Mouse (Mus musculus): ENCODE results near the gene Pjvk.
"Not testable (repeated sequence)": the region's sequence is repeated elsewhere in the genome, so short reads cannot be mapped to it uniquely, and the experiment has no call there.

Pjvk gene

GRCm38 (mm10) chr2:76647883-76648570 is at the start of gene Pjvk, which contains the start of gene Prkra:
Pjvk (plus strand) TSS chr2:76648476.
Prkra (minus strand) TSS chr2:76648015.
- ATAC-seq (ENCODE audit: low TSS enrichment): peak; percentile 95

DNA sequence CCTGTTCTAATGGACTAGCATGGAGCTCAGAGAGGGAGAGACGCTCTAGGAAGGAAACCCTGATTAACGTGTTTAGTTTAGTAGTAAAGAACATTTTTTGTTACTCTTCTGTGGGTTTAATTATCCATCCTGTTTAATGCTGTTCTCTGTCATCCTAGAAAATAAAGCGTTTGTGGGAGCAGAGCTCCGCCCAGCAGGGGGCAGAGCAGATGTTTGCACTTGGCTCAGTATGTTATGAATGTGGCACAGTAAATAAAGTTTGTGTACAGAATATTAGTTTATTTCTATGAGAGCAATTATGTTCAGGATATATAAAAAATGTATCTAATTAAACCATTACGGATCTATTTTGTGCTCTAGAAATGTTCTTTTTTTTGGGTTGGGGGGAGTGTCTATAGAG is 49.1 kb upstream of the Pjvk start:
- no peak for ATAC-seq (ENCODE audit: low TSS enrichment)

GRCm38 (mm10) chr2:76602256-76602655 is 46.0 kb upstream of the Pjvk start:
- no peak for ATAC-seq (ENCODE audit: low TSS enrichment)

DNA sequence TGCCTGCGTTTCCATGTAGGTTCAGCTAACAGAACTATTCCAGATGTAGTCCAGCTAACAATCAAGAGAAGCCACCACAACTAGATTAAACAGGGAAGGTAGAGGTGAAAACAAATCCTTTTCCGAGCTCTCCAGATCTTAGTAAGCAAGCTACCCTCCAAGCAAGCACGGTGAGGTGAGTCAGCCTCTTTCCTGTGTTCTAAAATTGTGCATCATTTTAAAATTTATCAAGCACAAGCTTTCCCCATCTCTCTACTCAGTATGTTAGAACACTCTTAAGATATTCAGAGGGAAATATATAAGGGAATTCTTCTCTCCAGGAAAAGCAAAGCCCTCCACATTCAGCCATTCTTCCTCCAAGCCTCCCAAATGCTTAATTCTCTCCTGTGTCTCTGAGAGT is 41.6 kb upstream of the Pjvk start:
- peak; percentile 91 for ATAC-seq (ENCODE audit: low TSS enrichment)

DNA sequence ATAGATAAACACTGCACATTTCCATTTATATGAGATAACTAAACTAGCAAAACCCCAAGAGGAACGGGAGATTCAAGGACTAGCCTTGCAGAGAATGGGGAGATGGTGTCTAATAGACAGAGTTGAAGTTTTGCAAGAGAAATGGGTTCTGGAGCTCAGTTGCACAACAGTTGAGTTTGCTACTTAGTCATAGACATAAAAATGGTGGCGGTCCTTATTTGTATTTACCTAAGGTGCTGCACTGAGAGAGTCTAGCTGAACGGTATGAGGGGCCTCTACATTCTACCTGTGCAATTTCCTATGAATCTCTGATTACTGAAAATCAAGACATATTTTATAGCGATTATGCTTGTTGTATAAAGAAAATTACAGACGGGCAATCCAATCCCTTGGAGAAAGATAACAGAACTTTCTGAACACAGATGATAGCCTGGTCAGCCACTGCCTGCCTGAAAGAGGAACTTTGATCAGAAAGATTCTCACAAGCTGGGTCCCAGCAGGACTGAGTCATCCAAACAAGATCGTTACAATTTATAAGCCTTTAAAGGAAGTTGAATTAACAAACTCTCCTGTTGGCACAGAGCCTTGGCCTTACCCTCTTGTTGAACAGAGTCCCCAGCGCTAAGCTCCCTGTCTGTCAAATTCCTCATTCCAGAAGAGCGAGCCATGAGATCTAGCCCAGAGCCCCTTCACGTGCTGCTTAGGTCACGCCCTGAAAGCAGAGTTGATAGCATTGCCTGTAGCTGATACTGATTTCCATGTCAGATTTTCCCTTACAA is 37.8 kb upstream of the Pjvk start:
- no peak for ATAC-seq (ENCODE audit: low TSS enrichment)

- ATAC-seq (ENCODE audit: low TSS enrichment): no peak
These were observed 36.3 kb upstream of the Pjvk start for GRCm38 (mm10) chr2:76611996-76612395.

DNA sequence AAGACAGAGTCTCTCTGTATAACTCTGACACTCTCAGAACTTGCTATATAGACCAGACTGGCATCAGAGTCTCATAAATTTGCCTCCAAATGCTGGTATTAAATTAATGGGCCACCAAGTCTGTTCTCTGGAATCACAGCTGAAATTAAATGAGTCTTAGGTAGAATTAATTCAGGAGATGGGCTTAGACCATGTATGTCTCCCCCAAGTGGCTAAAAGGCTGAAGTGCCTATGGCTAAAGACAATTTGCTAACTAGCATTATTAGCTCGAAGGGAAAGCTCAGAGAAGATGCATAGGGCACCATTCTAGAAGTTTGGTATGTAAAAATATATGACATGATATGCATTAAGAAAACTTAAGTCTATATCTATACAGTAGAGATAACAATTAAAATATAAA is 30.2 kb upstream of the Pjvk start:
- peak; percentile 84 for ATAC-seq (ENCODE audit: low TSS enrichment)

- no peak for ATAC-seq (ENCODE audit: low TSS enrichment)
These were observed 28.1 kb upstream of the Pjvk start for GRCm38 (mm10) chr2:76620188-76620587.

DNA sequence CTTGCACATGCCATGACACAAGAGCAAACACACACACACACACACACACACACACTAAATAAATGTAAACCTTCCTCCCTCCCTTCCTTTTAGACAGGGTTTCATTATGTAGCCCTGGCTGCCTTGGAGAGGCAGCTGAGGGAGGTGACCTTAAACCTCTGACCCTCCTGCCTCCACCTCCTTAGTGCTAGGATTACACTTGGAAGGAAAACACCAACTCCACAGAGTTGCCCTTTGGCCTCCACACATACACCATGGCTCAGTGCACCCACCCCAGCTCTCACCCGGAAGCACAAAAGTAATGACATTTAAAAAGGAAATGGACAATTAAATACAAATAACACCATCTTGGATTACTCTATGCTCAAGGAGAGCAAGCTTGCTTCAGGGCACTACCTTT is 26.6 kb upstream of the Pjvk start:
- ATAC-seq (ENCODE audit: low TSS enrichment): no peak

DNA sequence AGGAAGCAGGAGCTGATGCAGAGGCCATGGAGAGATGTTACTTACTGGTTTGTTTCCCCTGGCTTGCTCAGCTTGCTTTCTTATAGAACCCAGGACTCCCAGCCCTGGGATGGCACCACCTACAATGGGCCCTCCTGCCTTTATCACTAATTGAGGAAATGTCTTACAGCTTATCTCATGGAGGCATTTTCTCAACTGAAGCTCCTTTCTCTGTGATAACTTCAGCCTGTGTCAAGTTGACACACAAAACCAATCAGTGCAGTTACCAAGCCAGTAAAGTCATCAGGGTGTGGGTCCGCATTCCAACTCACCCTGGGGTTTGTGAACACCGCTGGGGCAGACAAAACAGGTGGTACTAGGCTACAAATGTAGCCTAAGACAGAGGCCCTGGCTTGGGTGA is 26.0 kb upstream of the Pjvk start:
- ATAC-seq (ENCODE audit: low TSS enrichment): not testable (repeated sequence)

GRCm38 (mm10) chr2:76630293-76630692 is 18.0 kb upstream of the Pjvk start:
- no peak for ATAC-seq (ENCODE audit: low TSS enrichment)

DNA sequence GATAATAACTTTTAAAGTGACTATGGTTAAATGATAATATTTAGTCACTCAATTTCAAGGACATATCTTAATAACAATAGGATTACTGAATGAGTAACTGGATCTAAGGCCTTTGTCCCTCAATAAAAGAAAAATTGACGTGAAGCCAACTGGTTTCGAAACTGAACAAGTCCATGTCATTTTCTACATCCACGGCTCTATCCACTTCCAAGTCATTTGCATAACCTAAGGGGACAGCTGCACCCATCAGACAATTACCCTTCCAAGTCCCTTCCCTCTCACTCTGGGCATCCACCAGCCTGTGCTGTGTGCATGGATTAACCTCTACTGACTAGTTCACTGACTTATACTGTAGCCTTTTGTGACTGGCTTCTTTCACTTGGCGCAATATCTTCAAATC is 16.7 kb upstream of the Pjvk start:
- no peak for ATAC-seq (ENCODE audit: low TSS enrichment)

DNA sequence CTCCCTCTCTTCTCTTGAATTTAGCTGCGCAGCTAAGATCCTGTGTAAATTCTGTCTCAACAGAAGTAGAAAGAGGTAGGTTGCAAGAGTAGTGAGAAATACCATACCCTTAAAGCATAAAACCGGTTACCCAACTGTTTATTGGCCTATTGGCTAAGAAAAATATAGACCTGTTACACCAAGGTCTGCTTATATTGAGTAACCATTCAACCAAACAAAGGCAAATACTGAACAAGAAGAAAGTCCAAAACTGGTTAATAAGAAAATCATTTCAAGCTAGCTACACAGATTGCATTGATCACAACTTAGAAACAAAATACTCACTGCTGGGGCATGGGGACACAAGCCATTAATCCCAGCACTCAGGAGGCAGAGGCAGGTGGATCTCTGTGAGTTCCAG is 8.6 kb upstream of the Pjvk start:
- ATAC-seq (ENCODE audit: low TSS enrichment): no peak

DNA sequence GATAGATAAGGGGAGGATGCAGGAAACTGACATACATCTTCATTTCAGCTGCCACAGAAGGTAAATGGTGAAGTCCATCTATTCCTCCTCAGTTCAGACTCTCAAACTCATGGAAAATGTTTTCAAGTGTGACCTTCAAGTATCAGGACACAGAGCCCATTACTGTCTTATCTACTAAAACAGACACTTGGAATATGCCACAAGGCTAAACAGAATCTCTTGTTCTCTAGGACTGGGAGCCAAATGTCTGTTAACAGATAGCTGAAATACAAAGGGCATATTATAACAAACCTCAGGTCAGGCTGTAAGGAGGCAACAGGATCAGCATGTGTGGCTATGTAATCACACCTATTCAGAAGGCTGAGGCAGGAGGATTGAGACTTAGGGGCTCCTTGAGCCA is 4.5 kb upstream of the Pjvk start:
- ATAC-seq (ENCODE audit: low TSS enrichment): no peak

- ATAC-seq (ENCODE audit: low TSS enrichment): peak; percentile 12
These were observed 821 bp upstream of the Pjvk start for GRCm38 (mm10) chr2:76647441-76647869.

DNA sequence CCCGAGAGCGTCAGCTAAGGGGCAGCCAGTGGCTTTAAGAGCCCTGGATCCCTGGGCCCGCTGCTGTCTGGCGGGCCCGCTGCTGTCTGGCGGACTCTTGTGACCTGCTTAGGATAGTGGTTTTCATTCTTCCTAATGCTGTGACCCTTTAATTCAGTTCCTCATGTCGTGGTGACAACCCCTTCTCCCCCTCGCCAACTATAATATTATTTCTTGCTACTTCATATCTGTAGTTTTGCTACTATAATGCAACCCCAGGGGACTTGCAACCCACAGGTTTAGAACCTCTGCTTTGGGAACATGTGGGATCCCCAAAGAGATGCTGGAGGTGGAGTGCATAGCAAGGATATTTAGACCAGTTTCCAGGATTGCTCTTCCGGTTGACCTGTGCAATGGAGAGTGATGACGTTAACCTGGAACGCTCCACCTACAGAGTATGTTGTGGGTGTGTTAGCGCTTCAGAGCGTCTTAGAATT is 428 bp downstream of the Pjvk start:
- ATAC-seq (ENCODE audit: low TSS enrichment): peak; percentile 13

GRCm38 (mm10) chr2:76653070-76653469 is 4.8 kb downstream of the Pjvk start:
- ATAC-seq (ENCODE audit: low TSS enrichment): no peak

DNA sequence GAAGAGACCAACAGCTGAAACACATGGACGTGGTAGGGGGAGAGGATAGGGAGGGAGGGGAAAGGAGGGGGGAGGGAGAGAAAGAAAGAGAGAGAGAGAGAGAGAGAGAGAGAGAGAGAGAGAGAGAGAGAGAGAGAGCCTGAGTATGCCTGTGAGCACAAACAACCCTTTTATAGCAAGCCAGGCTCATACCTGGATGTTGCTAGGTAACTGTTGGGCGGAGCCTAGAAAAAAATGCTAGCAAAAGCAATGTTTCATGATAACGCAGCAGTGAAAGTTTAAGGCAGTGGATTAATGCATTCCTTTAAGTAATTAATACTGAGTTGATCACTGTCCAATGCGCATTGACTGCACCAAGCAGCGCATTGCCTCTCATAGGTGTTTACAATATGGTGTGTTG is 6.4 kb downstream of the Pjvk start:
- ATAC-seq (ENCODE audit: low TSS enrichment): no peak

GRCm38 (mm10) chr2:76655444-76655843 is 7.2 kb downstream of the Pjvk start:
- ATAC-seq (ENCODE audit: low TSS enrichment): no peak

- no peak for ATAC-seq (ENCODE audit: low TSS enrichment)
These were observed 7.7 kb downstream of the Pjvk start for GRCm38 (mm10) chr2:76655982-76656381.

DNA sequence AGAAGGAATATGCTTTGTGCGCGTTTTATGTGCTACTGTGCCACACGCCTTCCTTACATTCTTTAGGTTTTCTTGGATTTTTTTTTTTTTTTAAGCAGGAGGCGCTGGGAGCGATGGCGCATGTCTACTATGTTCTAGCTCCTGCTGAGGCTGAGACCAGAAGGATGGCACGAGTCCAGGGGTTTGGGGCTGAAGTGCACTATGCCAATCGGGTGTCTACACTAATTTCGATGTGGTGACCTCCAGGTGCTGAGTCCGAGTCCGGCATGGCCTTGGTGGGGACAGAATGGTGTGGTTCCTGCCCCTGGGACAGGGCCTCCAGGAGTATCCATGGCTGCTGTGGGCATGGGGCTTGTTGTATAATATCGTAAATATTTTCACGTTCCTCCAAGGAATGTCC is 10.3 kb downstream of the Pjvk start:
- no peak for ATAC-seq (ENCODE audit: low TSS enrichment)

- no peak for ATAC-seq (ENCODE audit: low TSS enrichment)
These were observed 11.1 kb downstream of the Pjvk start for GRCm38 (mm10) chr2:76659419-76659818.

DNA sequence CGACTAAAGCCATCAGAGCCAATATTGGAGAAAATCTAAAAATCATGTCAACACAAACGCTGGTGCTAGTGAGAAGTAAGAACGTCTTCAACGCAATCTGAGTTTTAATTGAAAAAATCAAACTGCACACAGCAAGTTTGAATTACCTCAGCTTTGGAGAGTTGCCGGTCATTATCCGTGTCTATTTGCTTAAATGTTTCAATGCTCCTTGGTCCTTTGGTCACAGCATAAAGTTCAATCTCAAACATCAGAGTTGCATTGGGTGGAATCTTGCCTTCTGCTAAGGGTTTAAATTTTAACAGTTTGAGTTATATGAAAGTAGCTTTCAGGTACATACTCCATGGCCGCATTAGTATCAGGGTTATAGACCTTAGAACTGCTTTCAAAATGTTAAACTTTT is 17.3 kb downstream of the Pjvk start:
- ATAC-seq (ENCODE audit: low TSS enrichment): no peak
